Mouse (Mus musculus) kidney, adult 10 weeks (tissue): ENCODE results near the gene Prss30. TPM values are rescaled to one million over a fixed set of nuclear protein-coding genes. Genes with fewer than 3 reads are reported as not detected.

Source experiments
- polyA plus RNA-seq: library from polyadenylated mRNA; stranded (reverse); fragments of 350-450 nt; fragmentation: Illumina TruSeq; extraction: RNeasy Lipid Tissue Mini Kit (QIAGEN cat#74804); gene quantifications from one replicate; pipeline ENCODE4 v1.2.3, GENCODE M21; 2014; ENCODE audit warnings: low read depth, low replicate concordance

Prss30 gene
- not detected for polyA plus RNA-seq

DNA sequence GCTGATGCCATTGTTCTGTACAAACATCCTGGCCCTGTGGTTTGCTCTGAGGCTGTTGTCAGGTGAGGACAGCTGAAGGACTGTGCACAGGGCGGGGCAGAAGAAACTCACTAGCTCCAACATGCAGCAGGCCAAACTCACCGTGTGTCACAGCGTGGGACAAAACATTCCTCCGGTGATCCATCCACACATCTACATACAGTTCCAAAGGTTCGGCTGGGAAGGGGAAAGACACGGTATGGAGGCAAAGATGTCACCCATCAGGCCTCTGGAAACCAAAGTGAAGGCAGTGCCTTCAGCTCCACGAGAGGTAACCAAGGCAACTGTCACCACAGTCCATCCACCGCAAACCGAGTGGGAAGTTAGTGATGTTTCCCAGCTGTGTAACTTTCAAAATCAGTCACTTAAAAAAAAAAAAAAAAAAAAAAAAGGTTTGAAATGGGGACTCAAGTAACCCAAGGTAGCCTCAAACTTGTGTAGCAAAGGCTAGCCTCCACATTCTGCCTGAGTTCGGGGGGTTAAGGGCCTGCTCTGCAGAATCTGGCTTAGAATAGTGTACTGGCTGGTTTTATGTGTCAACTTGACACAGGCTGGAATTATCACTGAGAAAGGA is at the start of gene Prss30:
Gene Prss30 (minus strand): TSS at position 270 of the 613 bp plus-strand sequence.

DNA sequence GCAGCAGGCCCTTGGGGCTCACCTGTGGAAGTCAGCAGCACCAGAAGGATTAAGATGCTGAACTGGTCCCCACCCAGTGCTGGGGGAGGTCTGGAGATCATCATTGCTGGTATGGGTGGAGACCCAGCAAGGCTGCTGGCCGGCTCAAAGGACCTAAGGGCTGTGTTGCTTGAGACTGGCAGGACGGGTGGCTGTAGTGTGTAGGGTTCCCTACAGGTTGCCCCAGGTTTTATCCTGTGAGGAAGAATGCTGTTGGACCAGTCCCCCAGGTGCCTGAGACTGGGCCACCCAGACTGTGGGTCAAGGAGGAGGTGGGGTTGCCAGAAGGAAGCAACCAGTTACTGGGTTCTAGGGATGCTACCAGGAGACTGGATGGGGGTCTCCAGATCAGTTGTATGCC is 17.5 kb upstream of the Prss30 start, which contains the start of gene Prss22:
Gene Prss22 (minus strand): TSS at position 200 of the 400 bp plus-strand sequence.

DNA sequence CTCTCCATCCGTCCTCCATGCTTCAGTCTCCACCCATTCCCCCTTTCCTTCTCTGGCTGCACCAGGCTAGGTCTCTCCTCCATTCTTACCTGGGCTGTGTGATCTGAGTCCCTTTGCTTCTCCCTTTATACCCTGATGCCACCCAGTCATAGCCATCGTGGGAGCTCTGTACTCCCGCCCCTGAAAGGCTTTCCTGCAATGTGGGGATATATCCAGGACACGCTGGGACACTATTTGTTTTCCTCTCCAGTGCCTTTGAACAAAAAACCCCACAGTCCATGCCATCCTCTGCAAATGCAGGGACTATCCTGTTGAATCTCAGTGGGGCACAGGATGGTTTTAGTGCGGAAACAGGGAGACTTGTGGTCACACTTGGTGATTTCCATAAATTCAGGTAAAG is 25.2 kb downstream of the Prss30 start, which contains the start of gene Sbpl:
Gene Sbpl (minus strand): TSS at position 101 of the 400 bp plus-strand sequence.

DNA sequence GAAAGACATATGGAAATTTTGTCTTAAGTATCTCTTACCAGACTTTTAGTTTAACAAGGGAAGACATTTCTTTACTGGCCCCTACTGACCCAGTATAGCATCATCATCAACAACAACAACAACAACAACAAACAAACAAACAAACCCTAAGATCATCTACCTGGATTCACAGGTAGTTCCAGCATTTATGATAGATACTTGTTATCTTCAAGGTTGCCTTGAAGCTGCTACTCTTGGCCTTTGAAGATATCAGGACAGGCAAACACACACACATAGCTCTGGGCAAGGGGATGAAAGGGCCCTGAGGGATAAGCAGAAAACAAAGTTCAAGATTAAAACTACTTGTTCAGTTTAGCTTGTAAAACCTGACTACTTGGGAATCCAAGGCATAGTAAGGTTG is 39.0 kb downstream of the Prss30 start, which contains the start of gene Sbp:
Gene Sbp (plus strand): TSS at position 301 of the 400 bp plus-strand sequence.

Other genes starting within 250 kb of the Prss30 start
- 0.65 TPM for gene Paqr4, start 239.7 kb downstream of the Prss30 start, polyA plus RNA-seq
- not detected for gene Kremen2, start 234.7 kb downstream of the Prss30 start, polyA plus RNA-seq
- 0.65 TPM for gene Flywch1, start 209.0 kb downstream of the Prss30 start, polyA plus RNA-seq
- not detected for gene Flywch2, start 194.5 kb downstream of the Prss30 start, polyA plus RNA-seq
- gene Srrm2, start 190.0 kb downstream of the Prss30 start, polyA plus RNA-seq = 69.0 TPM
- gene Elob, start 151.4 kb downstream of the Prss30 start, polyA plus RNA-seq = 12.0 TPM
- gene Prss33, start 144.5 kb downstream of the Prss30 start, polyA plus RNA-seq = not detected
- gene Prss32, start 136.7 kb downstream of the Prss30 start, polyA plus RNA-seq = not detected
- gene Prss41, start 136.4 kb downstream of the Prss30 start, polyA plus RNA-seq = not detected
- gene Prss21, start 112.5 kb downstream of the Prss30 start, polyA plus RNA-seq = not detected
- not detected for gene Dcpp1, start 99.7 kb downstream of the Prss30 start, polyA plus RNA-seq
- not detected for gene Dcpp2, start 99.7 kb downstream of the Prss30 start, polyA plus RNA-seq
- gene Dcpp3, start 63.1 kb downstream of the Prss30 start, polyA plus RNA-seq = not detected
- not detected for gene Sbp, start 38.9 kb downstream of the Prss30 start, polyA plus RNA-seq
- gene Sbpl, start 25.3 kb downstream of the Prss30 start, polyA plus RNA-seq = not detected
- gene Prss22, start 17.5 kb upstream of the Prss30 start, polyA plus RNA-seq = not detected
- not detected for gene Prss27, start 57.6 kb upstream of the Prss30 start, polyA plus RNA-seq
- 19.8 TPM for gene Kctd5, start 92.9 kb upstream of the Prss30 start, polyA plus RNA-seq
- 45.9 TPM for gene Pdpk1, start 170.4 kb upstream of the Prss30 start, polyA plus RNA-seq
- gene Amdhd2, start 183.2 kb upstream of the Prss30 start, polyA plus RNA-seq = 1.0 TPM
- gene Atp6v0c, start 189.1 kb upstream of the Prss30 start, polyA plus RNA-seq = 120 TPM
- gene Tbc1d24, start 225.0 kb upstream of the Prss30 start, polyA plus RNA-seq = 5.7 TPM
- not detected for gene Ntn3, start 229.0 kb upstream of the Prss30 start, polyA plus RNA-seq
- gene Tedc2, start 240.3 kb upstream of the Prss30 start, polyA plus RNA-seq = 1.6 TPM